In the genomic region with DNA sequence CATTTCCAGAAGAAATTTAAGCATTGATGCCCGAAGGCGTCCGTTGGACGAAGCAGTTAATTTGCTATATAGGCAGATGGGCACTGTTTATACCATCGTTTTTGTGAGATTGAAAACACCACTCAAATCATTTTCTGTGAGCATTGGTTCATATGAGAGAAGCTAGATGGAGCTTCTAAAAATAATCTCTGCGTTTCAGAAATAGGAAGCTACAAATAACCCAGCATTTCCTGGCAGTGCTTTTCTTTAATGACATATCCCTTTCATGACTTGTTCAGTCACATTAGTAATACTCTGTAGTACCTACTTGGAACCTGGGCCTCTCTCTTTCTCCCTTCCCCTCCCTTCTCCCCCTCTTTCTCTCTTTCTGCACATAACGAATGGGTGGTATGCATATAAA, we compare ENCODE assay signal across 8 mouse cellular contexts. TPM values are rescaled to one million over a fixed set of nuclear protein-coding genes. Genes with fewer than 3 reads are reported as not detected.
DNase-seq lines count a peak whose midpoint lies in the region; ATAC-seq and TF ChIP-seq lines count a peak whose summit lies in the region.

No protein-coding gene starts in this region.

- no peak overlapping the region for H3K27ac ChIP-seq in liver, adult 2 months (replicated peaks; ENCODE audit: insufficient read depth, low read depth, low read length)
- H3K27ac ChIP-seq in hindbrain, embryonic 16.5 days (ENCODE audit: low read depth, low read length) = no peak overlapping the region; the same call in 1 of the 2 replicates
- H3K27ac ChIP-seq in neural tube, embryonic 12.5 days = no peak overlapping the region

- H3K4me3 ChIP-seq in liver, adult 2 months (ENCODE audit: insufficient read depth, low read depth, low read length) = peak overlapping the region; percentile 85
- peak overlapping the region; percentile 81 for H3K4me3 ChIP-seq in hindbrain, embryonic 16.5 days (ENCODE audit: low read length)
- peak overlapping the region; percentile 79 for H3K4me3 ChIP-seq in neural tube, embryonic 12.5 days

- WGBS in liver, adult 2 months = 23% methylated on average over 7 of the region's 7 CpGs
- 28% methylated on average over 7 of the region's 7 CpGs for WGBS in hindbrain, embryonic 16.5 days
- WGBS in neural tube, embryonic 12.5 days = 30% methylated on average over 7 of the region's 7 CpGs

- H3K79me2 ChIP-seq in liver, adult 2 months (ENCODE audit: control insufficient read depth, insufficient read depth, low read length) = peaks cover 12% of the 10 kb centered on the region; the same call in 1 of the 2 replicates

- TF ChIP-seq POLR2A in liver, adult 2 months (IDR thresholded peaks at IDR 0.05; ENCODE audit: extremely low read depth, insufficient read depth, low read length) = no peak

- peaks cover 4% of the 10 kb centered on the region; the same call in 1 of the 2 replicates for H3K36me3 ChIP-seq in liver, adult 2 months (ENCODE audit: control insufficient read depth, insufficient read depth, low read length)
- no peaks in the 10 kb centered on the region for H3K36me3 ChIP-seq in hindbrain, embryonic 16.5 days (ENCODE audit: control insufficient read depth, insufficient read depth, low read length)
- H3K36me3 ChIP-seq in neural tube, embryonic 12.5 days = peaks cover 8% of the 10 kb centered on the region; the same call in 1 of the 2 replicates

- no peaks in the 10 kb centered on the region for H3K9me3 ChIP-seq in hindbrain, embryonic 16.5 days (ENCODE audit: control insufficient read depth, low read length)
- H3K9me3 ChIP-seq in neural tube, embryonic 12.5 days = no peaks in the 10 kb centered on the region

- H3K9ac ChIP-seq in liver, adult 2 months (ENCODE audit: low read depth, low read length) = peak overlapping the region; percentile 94
- H3K9ac ChIP-seq in hindbrain, embryonic 16.5 days (ENCODE audit: low read depth, low read length) = peak overlapping the region; percentile 90
- H3K9ac ChIP-seq in neural tube, embryonic 12.5 days = peak overlapping the region; percentile 95

- no peaks in the 10 kb centered on the region for H3K27me3 ChIP-seq in liver, adult 2 months (ENCODE audit: control insufficient read depth, insufficient read depth, low read length)
- H3K27me3 ChIP-seq in hindbrain, embryonic 16.5 days (replicated peaks; ENCODE audit: control insufficient read depth, insufficient read depth, low read length) = peaks cover 8% of the 10 kb centered on the region
- no peaks in the 10 kb centered on the region; the same call in 1 of the 2 replicates for H3K27me3 ChIP-seq in neural tube, embryonic 12.5 days (replicated peaks)

- ATAC-seq in hindbrain, embryonic 16.5 days = no peak
- ATAC-seq in neural tube, embryonic 12.5 days (ENCODE audit: low FRiP score, low read depth) = no peak

- no peak for TF ChIP-seq CTCF in liver, adult 2 months (IDR thresholded peaks at IDR 0.05; ENCODE audit: low read depth, low read length)

- peaks cover 7% of the 10 kb centered on the region for H3K4me1 ChIP-seq in liver, adult 2 months (ENCODE audit: control insufficient read depth, insufficient read depth, low read length)
- peaks cover 10% of the 10 kb centered on the region for H3K4me1 ChIP-seq in hindbrain, embryonic 16.5 days (ENCODE audit: control insufficient read depth, insufficient read depth, low read depth, low read length)
- peaks cover 7% of the 10 kb centered on the region; the same call in 1 of the 2 replicates for H3K4me1 ChIP-seq in neural tube, embryonic 12.5 days

- DNase-seq in liver, adult 2 months (ENCODE audit: extremely low read depth, low read depth, low spot score) = no peak
- no peak for DNase-seq in liver
- peak; percentile 10 for DNase-seq in c-Kit-positive CD71-positive TER-119-negative erythroid progenitor cells, embryonic 14.5 days (ENCODE audit: low read depth)
- DNase-seq in adrenal gland, adult 18-20 months (ENCODE audit: low spot score in 2 of 2) = no peak
- DNase-seq in left cerebral cortex, adult 9 months (ENCODE audit: low spot score in 2 of 2) = no peak
- DNase-seq in lung, postnatal 36 days = no peak

- H3K4me2 ChIP-seq in hindbrain, embryonic 16.5 days (ENCODE audit: low read length) = peak overlapping the region; percentile 54
- peak overlapping the region; percentile 74 for H3K4me2 ChIP-seq in neural tube, embryonic 12.5 days (replicated peaks)

RNA-seq across cellular contexts. Expression of gene Bloc1s6, which starts 0.7 kb away (rescaled TPM):
- 7.7 and 8.5 TPM in 2 replicates for total RNA-seq in liver, adult 2 months (2014; rRNA removed)
- polyA plus RNA-seq in liver, adult 2 months (2012; rRNA removed) = 11.1 and 17.2 TPM in 2 replicates
- 97.6 and 106 TPM in 2 replicates for polyA plus RNA-seq in hindbrain, embryonic 16.5 days (2015; fragmentation: Nextera tagmentation; extraction: Ambion mirVana)
- 74.1 and 75.6 TPM in 2 replicates for polyA plus RNA-seq in neural tube, embryonic 12.5 days (2016; fragmentation: Nextera tagmentation; extraction: Ambion mirVana)
- 10 to 100 TPM; 22.0 to 30.6 TPM for total RNA-seq in adrenal gland, adult 18-20 months (2021)

RNA-seq across cellular contexts. Expression of gene Sqor, which starts 26.0 kb away (rescaled TPM):
- 332 and 378 TPM in 2 replicates for total RNA-seq in liver, adult 2 months (2014; rRNA removed)
- polyA plus RNA-seq in liver, adult 2 months (2012; rRNA removed) = 162 and 165 TPM in 2 replicates
- 3.5 and 4.2 TPM in 2 replicates for polyA plus RNA-seq in hindbrain, embryonic 16.5 days (2015; fragmentation: Nextera tagmentation; extraction: Ambion mirVana)
- polyA plus RNA-seq in neural tube, embryonic 12.5 days (2016; fragmentation: Nextera tagmentation; extraction: Ambion mirVana) = 2.2 and 2.4 TPM in 2 replicates
- total RNA-seq in adrenal gland, adult 18-20 months (2021) = 10 to 100 TPM; 79.7 to 90.2 TPM

RNA-seq across cellular contexts. Expression of gene Slc30a4, which starts 36.6 kb away (rescaled TPM):
- total RNA-seq in liver, adult 2 months (2014; rRNA removed) = 8.5 and 8.8 TPM in 2 replicates
- polyA plus RNA-seq in liver, adult 2 months (2012; rRNA removed) = 2.3 and 2.4 TPM in 2 replicates
- 4.9 and 6.6 TPM in 2 replicates for polyA plus RNA-seq in hindbrain, embryonic 16.5 days (2015; fragmentation: Nextera tagmentation; extraction: Ambion mirVana)
- polyA plus RNA-seq in neural tube, embryonic 12.5 days (2016; fragmentation: Nextera tagmentation; extraction: Ambion mirVana) = 8.4 and 9.4 TPM in 2 replicates
- total RNA-seq in adrenal gland, adult 18-20 months (2021) = 10 to 100 TPM; 26.3 to 32.9 TPM

Comparison
In these comparisons a context has a peak if more than half of its experiments do, and no peak if none do; other contexts are left out.
1. RNA of gene Sqor, which starts 26.0 kb away (polyA plus RNA-seq): 162 to 165 TPM in liver, adult 2 months; 3.5 to 4.2 TPM in hindbrain, embryonic 16.5 days and 2.2 to 2.4 TPM in neural tube, embryonic 12.5 days; every median in the first group is over 10 times any median in the second.
2. Peak in every context shown above with its lines, with median percentiles within 50 percentile points of each other: H3K4me3 ChIP-seq and H3K9ac ChIP-seq.